Comparison of ENCODE assay signal across 11 mouse cellular contexts in genomic region chr17:25410786-25411185, GRCm38 (mm10). TPM values are rescaled to one million over a fixed set of nuclear protein-coding genes. Genes with fewer than 3 reads are reported as not detected.
DNase-seq lines count a peak whose midpoint lies in the region; ATAC-seq and TF ChIP-seq lines count a peak whose summit lies in the region.
"Had no signal": no experiment of that assay in that cellular context is flagged by ENCODE, and none has a peak within 500 bp of the region (broad histone marks: within the 10 kb centered on the region; RNA-seq: fewer than 3 reads in every experiment).

No protein-coding gene starts in this region.

- 21% methylated on average over 7 of the region's 7 CpGs for WGBS in forebrain, embryonic 14.5 days
- WGBS in forebrain, embryonic 11.5 days, result 68% methylated on average over 7 of the region's 7 CpGs
- WGBS in limb, embryonic 12.5 days, result 42% methylated on average over 7 of the region's 7 CpGs
- WGBS in limb, embryonic 10.5 days, result 72% methylated on average over 7 of the region's 7 CpGs
- 55% methylated on average over 7 of the region's 7 CpGs for WGBS in hindbrain, embryonic 10.5 days
- 20% methylated on average over 7 of the region's 7 CpGs for WGBS in midbrain, postnatal 0 days
- 26% methylated on average over 7 of the region's 7 CpGs for WGBS in lung, postnatal 0 days

- peaks cover 49% of the 10 kb centered on the region for H3K4me1 ChIP-seq in forebrain, embryonic 14.5 days (ENCODE audit: control insufficient read depth, insufficient read depth, low read length)
- peaks cover 30% of the 10 kb centered on the region for H3K4me1 ChIP-seq in forebrain, embryonic 11.5 days (replicated peaks; ENCODE audit: control insufficient read depth, insufficient read depth, low read length)
- peaks cover 75% of the 10 kb centered on the region for H3K4me1 ChIP-seq in limb, embryonic 12.5 days (replicated peaks)
- H3K4me1 ChIP-seq in limb, embryonic 10.5 days, result peaks cover 73% of the 10 kb centered on the region
- H3K4me1 ChIP-seq in hindbrain, embryonic 10.5 days (replicated peaks), result peaks cover 79% of the 10 kb centered on the region
- peaks cover 26% of the 10 kb centered on the region for H3K4me1 ChIP-seq in midbrain, postnatal 0 days (ENCODE audit: insufficient read depth, low read length)
- no peaks in the 10 kb centered on the region for H3K4me1 ChIP-seq in lung, postnatal 0 days (ENCODE audit: insufficient read depth, low read depth, low read length)

- H3K4me3 ChIP-seq in forebrain, embryonic 14.5 days (ENCODE audit: low read depth, low read length), result no peak overlapping the region
- no peak overlapping the region for H3K4me3 ChIP-seq in forebrain, embryonic 11.5 days (ENCODE audit: low read depth, low read length)
- no peak overlapping the region for H3K4me3 ChIP-seq in limb, embryonic 12.5 days (replicated peaks)
- no peak overlapping the region for H3K4me3 ChIP-seq in limb, embryonic 10.5 days
- no peak overlapping the region for H3K4me3 ChIP-seq in hindbrain, embryonic 10.5 days
- H3K4me3 ChIP-seq in midbrain, postnatal 0 days (ENCODE audit: low read depth, low read length), result no peak overlapping the region
- no peak overlapping the region for H3K4me3 ChIP-seq in lung, postnatal 0 days (ENCODE audit: low read depth, low read length)

- no peak for TF ChIP-seq EP300 in lung, postnatal 0 days (IDR thresholded peaks at IDR 0.05)

- no peak for TF ChIP-seq CTCF in midbrain, postnatal 0 days (IDR thresholded peaks at IDR 0.05)
- TF ChIP-seq CTCF in lung, postnatal 0 days (IDR thresholded peaks at IDR 0.05), result no peak

- peaks cover 10% of the 10 kb centered on the region; the same call in 1 of the 2 replicates for H3K27me3 ChIP-seq in forebrain, embryonic 14.5 days (replicated peaks; ENCODE audit: control insufficient read depth, insufficient read depth, low read length)
- H3K27me3 ChIP-seq in forebrain, embryonic 11.5 days (ENCODE audit: control insufficient read depth, insufficient read depth, low read length), result peaks cover 18% of the 10 kb centered on the region
- H3K27me3 ChIP-seq in limb, embryonic 12.5 days, result no peaks in the 10 kb centered on the region
- H3K27me3 ChIP-seq in limb, embryonic 10.5 days (ENCODE audit: low read depth, poor library complexity, severe bottlenecking), result no peaks in the 10 kb centered on the region
- H3K27me3 ChIP-seq in hindbrain, embryonic 10.5 days (ENCODE audit: insufficient read depth, poor library complexity, severe bottlenecking), result no peaks in the 10 kb centered on the region; the same call in 1 of the 2 replicates
- no peaks in the 10 kb centered on the region for H3K27me3 ChIP-seq in midbrain, postnatal 0 days (ENCODE audit: insufficient read depth, low read length)
- H3K27me3 ChIP-seq in lung, postnatal 0 days (replicated peaks; ENCODE audit: insufficient read depth, low read length), result no peaks in the 10 kb centered on the region

- DNase-seq in forebrain, embryonic 14.5 days (ENCODE audit: low spot score), result no peak
- no peak for DNase-seq in forebrain, embryonic 11.5 days (ENCODE audit: low spot score)
- DNase-seq in limb, embryonic 10.5 days (ENCODE audit: low spot score), result no peak
- DNase-seq in hindbrain, embryonic 10.5 days (ENCODE audit: low spot score), result no peak
- no peak for DNase-seq in midbrain, postnatal 0 days (ENCODE audit: low spot score)
- DNase-seq in lung, postnatal 0 days (ENCODE audit: low spot score), result no peak
- DNase-seq: gastrocnemius, postnatal 10 days; kidney, adult 11 months had no signal

- H3K4me2 ChIP-seq in forebrain, embryonic 14.5 days (ENCODE audit: low read length), result no peak overlapping the region
- no peak overlapping the region for H3K4me2 ChIP-seq in forebrain, embryonic 11.5 days (ENCODE audit: low read depth, low read length, severe bottlenecking)
- H3K4me2 ChIP-seq in limb, embryonic 12.5 days, result no peak overlapping the region
- H3K4me2 ChIP-seq in midbrain, postnatal 0 days (ENCODE audit: low read depth, low read length, poor library complexity, severe bottlenecking), result no peak overlapping the region
- no peak overlapping the region for H3K4me2 ChIP-seq in lung, postnatal 0 days (replicated peaks; ENCODE audit: low read depth, low read length)

- no peaks in the 10 kb centered on the region for H3K36me3 ChIP-seq in forebrain, embryonic 14.5 days (ENCODE audit: control insufficient read depth, insufficient read depth, low read length)
- no peaks in the 10 kb centered on the region for H3K36me3 ChIP-seq in forebrain, embryonic 11.5 days (ENCODE audit: control insufficient read depth, insufficient read depth, low read length)
- peaks cover 8% of the 10 kb centered on the region; the same call in 1 of the 2 replicates for H3K36me3 ChIP-seq in limb, embryonic 12.5 days
- H3K36me3 ChIP-seq in limb, embryonic 10.5 days, result no peaks in the 10 kb centered on the region
- no peaks in the 10 kb centered on the region for H3K36me3 ChIP-seq in hindbrain, embryonic 10.5 days
- no peaks in the 10 kb centered on the region for H3K36me3 ChIP-seq in midbrain, postnatal 0 days (ENCODE audit: insufficient read depth, low read length)
- H3K36me3 ChIP-seq in lung, postnatal 0 days (ENCODE audit: insufficient read depth, low read length), result no peaks in the 10 kb centered on the region

- H3K9me3 ChIP-seq in forebrain, embryonic 14.5 days (replicated peaks; ENCODE audit: control insufficient read depth, low read length), result no peaks in the 10 kb centered on the region
- no peaks in the 10 kb centered on the region for H3K9me3 ChIP-seq in forebrain, embryonic 11.5 days (ENCODE audit: control insufficient read depth, low read length)
- H3K9me3 ChIP-seq in limb, embryonic 12.5 days, result 0 out of 2 replicates have a peak, but pooled peaks cover 8% of the 10 kb centered on the region
- H3K9me3 ChIP-seq in limb, embryonic 10.5 days (replicated peaks), result no peaks in the 10 kb centered on the region
- no peaks in the 10 kb centered on the region for H3K9me3 ChIP-seq in hindbrain, embryonic 10.5 days
- H3K9me3 ChIP-seq in midbrain, postnatal 0 days (ENCODE audit: low read length), result no peaks in the 10 kb centered on the region
- H3K9me3 ChIP-seq in lung, postnatal 0 days (ENCODE audit: low read length), result no peaks in the 10 kb centered on the region

- H3K27ac ChIP-seq in forebrain, embryonic 14.5 days (ENCODE audit: low read depth, low read length), result 0 out of 2 replicates have a peak overlapping the region, but pooled peaks have one; percentile 44
- H3K27ac ChIP-seq in forebrain, embryonic 11.5 days (ENCODE audit: low read depth, low read length), result no peak overlapping the region
- H3K27ac ChIP-seq in limb, embryonic 12.5 days, result peak overlapping the region; percentile 64
- no peak overlapping the region for H3K27ac ChIP-seq in limb, embryonic 10.5 days
- H3K27ac ChIP-seq in hindbrain, embryonic 10.5 days, result peak overlapping the region; percentile 9; the same call in 1 of the 2 replicates
- peak overlapping the region; percentile 43; the same call in 1 of the 2 replicates for H3K27ac ChIP-seq in midbrain, postnatal 0 days (ENCODE audit: low read depth, low read length)
- H3K27ac ChIP-seq in lung, postnatal 0 days (ENCODE audit: low read length), result no peak overlapping the region

- ATAC-seq in forebrain, embryonic 14.5 days, result no peak
- no peak for ATAC-seq in forebrain, embryonic 11.5 days (replicated peaks; ENCODE audit: low FRiP score)
- ATAC-seq in limb, embryonic 12.5 days (ENCODE audit: insufficient number of reproducible peaks, insufficient read depth, low FRiP score, low TSS enrichment, low read depth), result no peak
- ATAC-seq in midbrain, postnatal 0 days (ENCODE audit: low FRiP score), result no peak
- ATAC-seq in megakaryocyte progenitor cell, adult 5-6 weeks (replicated peaks; ENCODE audit: poor library complexity), result no peak
- no peak for ATAC-seq in lung, postnatal 0 days

- no peak overlapping the region for H3K9ac ChIP-seq in forebrain, embryonic 14.5 days (ENCODE audit: low read length)
- H3K9ac ChIP-seq in forebrain, embryonic 11.5 days (ENCODE audit: low read length), result no peak overlapping the region
- no peak overlapping the region for H3K9ac ChIP-seq in limb, embryonic 12.5 days (replicated peaks)
- H3K9ac ChIP-seq in midbrain, postnatal 0 days (replicated peaks; ENCODE audit: low read length, poor library complexity, severe bottlenecking), result peak overlapping the region; percentile 24; the same call in 1 of the 2 replicates
- no peak overlapping the region for H3K9ac ChIP-seq in lung, postnatal 0 days (replicated peaks; ENCODE audit: low read depth)

RNA-seq across cellular contexts. Expression of gene Cacna1h, which starts 22.8 kb away (rescaled TPM):
- 5.5 and 11.0 TPM in 2 replicates for polyA plus RNA-seq in forebrain, embryonic 14.5 days (2014; fragmentation: Nextera tagmentation; extraction: Ambion mirVana)
- polyA plus RNA-seq in forebrain, embryonic 11.5 days (2014; fragmentation: Nextera tagmentation; extraction: Ambion mirVana), result 4.4 and 4.7 TPM in 2 replicates
- 10.1 and 11.6 TPM in 2 replicates for polyA plus RNA-seq in limb, embryonic 12.5 days (2016; fragmentation: Nextera tagmentation; extraction: Ambion mirVana)
- 1.8 and 3.2 TPM in 2 replicates for polyA plus RNA-seq in limb, embryonic 10.5 days (2016; fragmentation: Nextera tagmentation; extraction: Ambion mirVana)
- polyA plus RNA-seq in hindbrain, embryonic 10.5 days (2016; fragmentation: Nextera tagmentation; extraction: Ambion mirVana), result 3.9 and 6.8 TPM in 2 replicates
- 117 and 164 TPM in 2 replicates for total RNA-seq in midbrain, postnatal 0 days (2014; rRNA removed)
- 7.6 and 9.5 TPM in 2 replicates for polyA plus RNA-seq in midbrain, postnatal 0 days (2015; fragmentation: Nextera tagmentation; extraction: Ambion mirVana)
- 0.32 TPM in 1 of 2 replicates, not detected in the other for total RNA-seq in megakaryocyte progenitor cell, adult 5-6 weeks (2015)
- total RNA-seq in megakaryocyte progenitor cell, adult 5-6 weeks (2017), result not detected in 2 replicates
- polyA plus RNA-seq in lung, postnatal 0 days (2015; fragmentation: Nextera tagmentation; extraction: Ambion mirVana), result 0.42 and 0.55 TPM in 2 replicates

RNA-seq across cellular contexts. Expression of gene Tpsg1, which starts 41.7 kb away (rescaled TPM):
- 0.48 and 1.1 TPM in 2 replicates for polyA plus RNA-seq in forebrain, embryonic 14.5 days (2014; fragmentation: Nextera tagmentation; extraction: Ambion mirVana)
- 0.45 TPM in 1 of 2 replicates, not detected in the other for polyA plus RNA-seq in forebrain, embryonic 11.5 days (2014; fragmentation: Nextera tagmentation; extraction: Ambion mirVana)
- 0.70 TPM in 1 of 2 replicates, not detected in the other for polyA plus RNA-seq in limb, embryonic 12.5 days (2016; fragmentation: Nextera tagmentation; extraction: Ambion mirVana)
- not detected in 2 replicates for polyA plus RNA-seq in limb, embryonic 10.5 days (2016; fragmentation: Nextera tagmentation; extraction: Ambion mirVana)
- polyA plus RNA-seq in hindbrain, embryonic 10.5 days (2016; fragmentation: Nextera tagmentation; extraction: Ambion mirVana), result 0.50 TPM in 1 of 2 replicates, not detected in the other
- total RNA-seq in midbrain, postnatal 0 days (2014; rRNA removed), result not detected in 2 replicates
- polyA plus RNA-seq in midbrain, postnatal 0 days (2015; fragmentation: Nextera tagmentation; extraction: Ambion mirVana), result 1.0 and 1.2 TPM in 2 replicates
- total RNA-seq in megakaryocyte progenitor cell, adult 5-6 weeks (2015), result not detected in 2 replicates
- not detected in 2 replicates for total RNA-seq in megakaryocyte progenitor cell, adult 5-6 weeks (2017)
- polyA plus RNA-seq in lung, postnatal 0 days (2015; fragmentation: Nextera tagmentation; extraction: Ambion mirVana), result 0.17 and 0.18 TPM in 2 replicates
- total RNA-seq: gastrocnemius, postnatal 10 days; left cerebral cortex, postnatal 25 days had no signal

RNA-seq across cellular contexts. Expression of gene Tekt4, which starts 43.6 kb away (rescaled TPM):
- polyA plus RNA-seq in forebrain, embryonic 14.5 days (2014; fragmentation: Nextera tagmentation; extraction: Ambion mirVana), result 1.2 and 1.4 TPM in 2 replicates
- 0.12 and 0.29 TPM in 2 replicates for polyA plus RNA-seq in forebrain, embryonic 11.5 days (2014; fragmentation: Nextera tagmentation; extraction: Ambion mirVana)
- polyA plus RNA-seq in limb, embryonic 12.5 days (2016; fragmentation: Nextera tagmentation; extraction: Ambion mirVana), result not detected in 2 replicates
- polyA plus RNA-seq in limb, embryonic 10.5 days (2016; fragmentation: Nextera tagmentation; extraction: Ambion mirVana), result not detected in 2 replicates
- 1.2 and 2.8 TPM in 2 replicates for polyA plus RNA-seq in hindbrain, embryonic 10.5 days (2016; fragmentation: Nextera tagmentation; extraction: Ambion mirVana)
- total RNA-seq in midbrain, postnatal 0 days (2014; rRNA removed), result 1.9 and 5.2 TPM in 2 replicates
- polyA plus RNA-seq in midbrain, postnatal 0 days (2015; fragmentation: Nextera tagmentation; extraction: Ambion mirVana), result 2.1 and 2.3 TPM in 2 replicates
- total RNA-seq in megakaryocyte progenitor cell, adult 5-6 weeks (2015), result not detected in 2 replicates
- total RNA-seq in megakaryocyte progenitor cell, adult 5-6 weeks (2017), result not detected in 2 replicates
- 10.3 and 11.7 TPM in 2 replicates for polyA plus RNA-seq in lung, postnatal 0 days (2015; fragmentation: Nextera tagmentation; extraction: Ambion mirVana)
- total RNA-seq: gastrocnemius, postnatal 10 days had no signal

RNA-seq across cellular contexts. Expression of gene Tpsb2, which starts 44.7 kb away (rescaled TPM):
- polyA plus RNA-seq in forebrain, embryonic 14.5 days (2014; fragmentation: Nextera tagmentation; extraction: Ambion mirVana), result 0.25 TPM in 1 of 2 replicates, not detected in the other
- not detected in 2 replicates for polyA plus RNA-seq in forebrain, embryonic 11.5 days (2014; fragmentation: Nextera tagmentation; extraction: Ambion mirVana)
- not detected in 2 replicates for polyA plus RNA-seq in limb, embryonic 12.5 days (2016; fragmentation: Nextera tagmentation; extraction: Ambion mirVana)
- not detected in 2 replicates for polyA plus RNA-seq in limb, embryonic 10.5 days (2016; fragmentation: Nextera tagmentation; extraction: Ambion mirVana)
- polyA plus RNA-seq in hindbrain, embryonic 10.5 days (2016; fragmentation: Nextera tagmentation; extraction: Ambion mirVana), result not detected in 2 replicates
- total RNA-seq in midbrain, postnatal 0 days (2014; rRNA removed), result 0.28 and 1.8 TPM in 2 replicates
- polyA plus RNA-seq in midbrain, postnatal 0 days (2015; fragmentation: Nextera tagmentation; extraction: Ambion mirVana), result 0.60 and 1.0 TPM in 2 replicates
- not detected in 2 replicates for total RNA-seq in megakaryocyte progenitor cell, adult 5-6 weeks (2015)
- not detected in 2 replicates for total RNA-seq in megakaryocyte progenitor cell, adult 5-6 weeks (2017)
- 11.4 and 15.3 TPM in 2 replicates for polyA plus RNA-seq in lung, postnatal 0 days (2015; fragmentation: Nextera tagmentation; extraction: Ambion mirVana)
- total RNA-seq: left cerebral cortex, postnatal 25 days had no signal

Comparison
In these comparisons a context has a peak if more than half of its experiments do, and no peak if none do; other contexts are left out.
1. H3K27ac ChIP-seq: peak in forebrain, embryonic 14.5 days (single experiment), limb, embryonic 12.5 days (single experiment), hindbrain, embryonic 10.5 days (single experiment) and midbrain, postnatal 0 days (single experiment); none in forebrain, embryonic 11.5 days (single experiment), limb, embryonic 10.5 days (single experiment) and lung, postnatal 0 days (single experiment).